ENCODE assay signal across 8 mouse cellular contexts in the genomic region with DNA sequence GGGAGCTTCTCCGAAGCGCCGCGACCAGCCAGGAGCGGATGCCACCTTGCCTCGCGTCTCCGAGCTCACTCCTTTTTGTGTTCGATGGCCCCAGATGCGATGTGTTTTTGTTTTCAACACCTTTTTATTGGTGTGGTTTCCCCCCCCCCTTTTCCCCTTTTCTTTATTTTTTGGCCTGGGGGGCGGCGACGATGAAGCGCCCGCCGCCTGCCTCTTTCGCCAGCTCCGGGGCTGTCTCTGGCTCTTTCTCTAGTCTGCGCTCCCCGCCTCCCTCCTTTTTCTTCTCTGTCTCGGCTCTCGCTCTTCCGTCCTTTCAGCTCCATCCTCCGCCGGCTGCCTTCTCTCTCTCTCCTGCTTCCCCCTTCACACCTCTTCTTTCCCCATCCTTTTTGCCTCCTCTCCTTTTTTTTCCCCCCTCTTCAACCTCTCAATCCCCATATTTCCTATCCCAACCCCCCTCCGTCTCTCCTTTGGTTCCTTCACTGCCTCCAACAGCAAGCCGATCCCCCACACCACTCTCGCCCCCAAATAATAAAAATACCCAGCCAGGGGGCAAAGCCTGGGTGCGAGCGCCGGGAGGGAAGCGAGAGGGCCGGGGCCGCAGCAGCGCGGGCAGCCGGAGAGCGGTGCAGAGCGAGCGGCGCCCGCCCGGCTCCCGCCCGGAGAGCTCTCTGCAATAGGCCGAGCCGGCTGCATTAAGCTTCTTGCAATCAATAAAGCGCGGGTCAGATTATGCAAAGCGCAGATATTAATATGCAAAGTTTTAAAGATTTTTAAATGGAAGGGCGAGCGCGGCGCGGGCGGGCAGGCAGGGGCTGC. TPM values are rescaled to one million over a fixed set of nuclear protein-coding genes. Genes with fewer than 3 reads are reported as not detected.
DNase-seq lines count a peak whose midpoint lies in the region; ATAC-seq and TF ChIP-seq lines count a peak whose summit lies in the region.

No protein-coding gene starts in this region.

- no peak for DNase-seq in kidney, postnatal 0 days (ENCODE audit: low spot score)
- no peak for DNase-seq in kidney, adult 8-10 months
- DNase-seq in brain, adult 2 months (ENCODE audit: low read depth, low spot score): peak; percentile 74
- peak; percentile 51 for DNase-seq in forebrain, embryonic 10.5 days (ENCODE audit: extremely low spot score, low spot score)
- peak; percentile 39 to 69 for DNase-seq in left cerebral cortex, postnatal 25 days (ENCODE audit: low spot score in 2 of 2)
- no peak for DNase-seq in ovary, postnatal 14 days (ENCODE audit: low spot score)
- DNase-seq in adrenal gland, postnatal 36 days: no peak

- no peak for TF ChIP-seq CTCF in kidney, postnatal 0 days (IDR thresholded peaks at IDR 0.05; ENCODE audit: low read depth)

- H3K36me3 ChIP-seq in kidney, postnatal 0 days (ENCODE audit: insufficient read depth, low read length): no peaks in the 10 kb centered on the region
- H3K36me3 ChIP-seq in forebrain, embryonic 10.5 days (replicated peaks): no peaks in the 10 kb centered on the region
- no peaks in the 10 kb centered on the region for H3K36me3 ChIP-seq in neural tube, embryonic 13.5 days

- H3K27me3 ChIP-seq in kidney, postnatal 0 days (ENCODE audit: insufficient read depth, low read length): peaks cover 63% of the 10 kb centered on the region
- peaks cover 96% of the 10 kb centered on the region for H3K27me3 ChIP-seq in forebrain, embryonic 10.5 days (ENCODE audit: poor library complexity, severe bottlenecking)
- H3K27me3 ChIP-seq in neural tube, embryonic 13.5 days: peaks cover 46% of the 10 kb centered on the region

- no peak; the same call in 1 of the 2 replicates for ATAC-seq in kidney, postnatal 0 days (replicated peaks; ENCODE audit: low FRiP score, low read depth)
- ATAC-seq in neural tube, embryonic 13.5 days (ENCODE audit: low read depth): peak; percentile 76

- no peak overlapping the region for H3K9ac ChIP-seq in kidney, postnatal 0 days (ENCODE audit: low read depth, low read length)
- peak overlapping the region; percentile 99 for H3K9ac ChIP-seq in neural tube, embryonic 13.5 days

- H3K4me3 ChIP-seq in kidney, postnatal 0 days (replicated peaks; ENCODE audit: low read depth, low read length): peak overlapping the region; percentile 38
- peak overlapping the region; percentile 68 for H3K4me3 ChIP-seq in forebrain, embryonic 10.5 days
- peak overlapping the region; percentile 70 for H3K4me3 ChIP-seq in neural tube, embryonic 13.5 days

- no peaks in the 10 kb centered on the region for H3K9me3 ChIP-seq in kidney, postnatal 0 days (replicated peaks; ENCODE audit: low read length)
- H3K9me3 ChIP-seq in forebrain, embryonic 10.5 days: no peaks in the 10 kb centered on the region
- H3K9me3 ChIP-seq in neural tube, embryonic 13.5 days: no peaks in the 10 kb centered on the region

- peaks cover 5% of the 10 kb centered on the region; the same call in 1 of the 2 replicates for H3K4me1 ChIP-seq in kidney, postnatal 0 days (replicated peaks; ENCODE audit: insufficient read depth, low read length)
- peaks cover 63% of the 10 kb centered on the region for H3K4me1 ChIP-seq in forebrain, embryonic 10.5 days
- peaks cover 69% of the 10 kb centered on the region for H3K4me1 ChIP-seq in neural tube, embryonic 13.5 days (replicated peaks)

- WGBS in kidney, postnatal 0 days: under 1% methylated on average over 55 of the region's 56 CpGs
- WGBS in forebrain, embryonic 10.5 days: under 1% methylated on average over 54 of the region's 56 CpGs
- WGBS in neural tube, embryonic 13.5 days: under 1% methylated on average over 52 of the region's 56 CpGs

- peak overlapping the region; percentile 78 for H3K4me2 ChIP-seq in kidney, postnatal 0 days (ENCODE audit: low read length)
- peak overlapping the region; percentile 76 for H3K4me2 ChIP-seq in neural tube, embryonic 13.5 days

- intact Hi-C loops in left cerebral cortex, postnatal 25 days (cut with DNase I): no loop called here

- no peak overlapping the region for H3K27ac ChIP-seq in kidney, postnatal 0 days
- peak overlapping the region; percentile 87 for H3K27ac ChIP-seq in forebrain, embryonic 10.5 days
- H3K27ac ChIP-seq in neural tube, embryonic 13.5 days (replicated peaks): peak overlapping the region; percentile 99

RNA-seq across cellular contexts. Expression of a gene that starts 0.5 kb away (rescaled TPM):
- 0.45 and 0.59 TPM in 2 replicates for polyA plus RNA-seq in kidney, postnatal 0 days (2015; fragmentation: Nextera tagmentation; extraction: Ambion mirVana)
- polyA plus RNA-seq in forebrain, embryonic 10.5 days (2016; fragmentation: Nextera tagmentation; extraction: Ambion mirVana): 5.5 and 7.0 TPM in 2 replicates
- total RNA-seq in left cerebral cortex, postnatal 25 days (2021): 10 to 100 TPM; 11.8 to 13.7 TPM
- polyA plus RNA-seq in neural tube, embryonic 13.5 days (2015; fragmentation: Nextera tagmentation; extraction: Ambion mirVana): 28.0 and 29.4 TPM in 2 replicates
- total RNA-seq in adrenal gland, postnatal 36 days (2021): 1 to 10 TPM in 1 of 2 experiments, under 1 TPM in 1; 0.86 to 1.3 TPM

RNA-seq across cellular contexts. Expression of a gene that starts 41.4 kb away (rescaled TPM):
- 13.9 and 15.6 TPM in 2 replicates for polyA plus RNA-seq in kidney, postnatal 0 days (2015; fragmentation: Nextera tagmentation; extraction: Ambion mirVana)
- polyA plus RNA-seq in forebrain, embryonic 10.5 days (2016; fragmentation: Nextera tagmentation; extraction: Ambion mirVana): 8.8 and 10.7 TPM in 2 replicates
- total RNA-seq in left cerebral cortex, postnatal 25 days (2021): 10 to 100 TPM; 24.1 to 25.4 TPM
- polyA plus RNA-seq in neural tube, embryonic 13.5 days (2015; fragmentation: Nextera tagmentation; extraction: Ambion mirVana): 16.6 and 17.7 TPM in 2 replicates
- 10 to 100 TPM; 16.7 to 17.7 TPM for total RNA-seq in adrenal gland, postnatal 36 days (2021)

RNA-seq across cellular contexts. Expression of a gene that starts 42.2 kb away (rescaled TPM):
- polyA plus RNA-seq in kidney, postnatal 0 days (2015; fragmentation: Nextera tagmentation; extraction: Ambion mirVana): 1.9 and 2.1 TPM in 2 replicates
- 2.6 and 2.9 TPM in 2 replicates for polyA plus RNA-seq in forebrain, embryonic 10.5 days (2016; fragmentation: Nextera tagmentation; extraction: Ambion mirVana)
- total RNA-seq in left cerebral cortex, postnatal 25 days (2021): 10 to 100 TPM in 1 of 2 experiments, 1 to 10 TPM in 1; 10.0 to 11.1 TPM
- polyA plus RNA-seq in neural tube, embryonic 13.5 days (2015; fragmentation: Nextera tagmentation; extraction: Ambion mirVana): 2.0 and 2.1 TPM in 2 replicates
- 1 to 10 TPM; 9.3 to 9.4 TPM for total RNA-seq in adrenal gland, postnatal 36 days (2021)

RNA-seq across cellular contexts. Expression of a gene that starts 58.7 kb away (rescaled TPM):
- polyA plus RNA-seq in kidney, postnatal 0 days (2015; fragmentation: Nextera tagmentation; extraction: Ambion mirVana): 7.8 and 9.8 TPM in 2 replicates
- polyA plus RNA-seq in forebrain, embryonic 10.5 days (2016; fragmentation: Nextera tagmentation; extraction: Ambion mirVana): 10.7 and 10.8 TPM in 2 replicates
- total RNA-seq in left cerebral cortex, postnatal 25 days (2021): 100 to 1,000 TPM; 213 to 224 TPM
- polyA plus RNA-seq in neural tube, embryonic 13.5 days (2015; fragmentation: Nextera tagmentation; extraction: Ambion mirVana): 16.5 and 16.8 TPM in 2 replicates
- 10 to 100 TPM; 93.3 to 96.7 TPM for total RNA-seq in adrenal gland, postnatal 36 days (2021)

Comparison
In these comparisons a context has a peak if more than half of its experiments do, and no peak if none do; other contexts are left out.
1. DNase-seq: peak in brain, adult 2 months (single experiment), forebrain, embryonic 10.5 days (single experiment) and left cerebral cortex, postnatal 25 days (2 of 2); none in kidney, postnatal 0 days (single experiment), kidney, adult 8-10 months (0 of 2), ovary, postnatal 14 days (single experiment) and adrenal gland, postnatal 36 days (0 of 2).
2. Peak in every context shown above with its lines, with median percentiles within 50 percentile points of each other: H3K4me3 ChIP-seq.